28 mouse cellular contexts compared by ENCODE assay signal in genomic region chr1:67464203-67464602, GRCm38 (mm10).
DNase-seq lines count a peak whose midpoint lies in the region; ATAC-seq and TF ChIP-seq lines count a peak whose summit lies in the region.
"Had no signal": no experiment of that assay in that cellular context is flagged by ENCODE, and none has a peak within 500 bp of the region (broad histone marks: within the 10 kb centered on the region; RNA-seq: fewer than 3 reads in every experiment).

No protein-coding gene starts in this region.

- no peak for ATAC-seq in forebrain, embryonic 14.5 days
- no peak for ATAC-seq in midbrain, postnatal 0 days (ENCODE audit: low FRiP score)
- ATAC-seq in neural tube, embryonic 14.5 days (ENCODE audit: low read depth): 0 out of 2 replicates have a peak, but pooled peaks have one; percentile 24
- ATAC-seq: activated CD4-positive, CD25-positive, alpha-beta regulatory T cell, adult 4 months; CD4-positive, CD25-positive, alpha-beta regulatory T cell, adult 4 months; forebrain, embryonic 13.5 days; forebrain, embryonic 16.5 days; Patski had no signal

- H3K4me2 ChIP-seq in forebrain, embryonic 14.5 days (ENCODE audit: low read length): no peak overlapping the region
- H3K4me2 ChIP-seq in midbrain, postnatal 0 days (ENCODE audit: low read depth, low read length, poor library complexity, severe bottlenecking): no peak overlapping the region
- no peak overlapping the region for H3K4me2 ChIP-seq in neural tube, embryonic 14.5 days (ENCODE audit: low read depth, low read length)
- H3K4me2 ChIP-seq: embryonic facial prominence, embryonic 13.5 days; embryonic facial prominence, embryonic 15.5 days; forebrain, embryonic 13.5 days had no signal

- no peak overlapping the region for H3K4me3 ChIP-seq in forebrain, embryonic 14.5 days (ENCODE audit: low read depth, low read length)
- no peak overlapping the region for H3K4me3 ChIP-seq in forebrain, embryonic 10.5 days
- H3K4me3 ChIP-seq in midbrain, postnatal 0 days (ENCODE audit: low read depth, low read length): no peak overlapping the region
- no peak overlapping the region for H3K4me3 ChIP-seq in midbrain, embryonic 10.5 days
- no peak overlapping the region for H3K4me3 ChIP-seq in neural tube, embryonic 14.5 days (ENCODE audit: low read depth, low read length)
- H3K4me3 ChIP-seq: embryonic facial prominence, embryonic 13.5 days; embryonic facial prominence, embryonic 15.5 days; erythroblast, embryonic 14.5 days; forebrain, embryonic 13.5 days had no signal

- no peaks in the 10 kb centered on the region for H3K36me3 ChIP-seq in forebrain, embryonic 14.5 days (ENCODE audit: control insufficient read depth, insufficient read depth, low read length)
- no peaks in the 10 kb centered on the region for H3K36me3 ChIP-seq in forebrain, embryonic 10.5 days (replicated peaks)
- no peaks in the 10 kb centered on the region for H3K36me3 ChIP-seq in midbrain, postnatal 0 days (ENCODE audit: insufficient read depth, low read length)
- no peaks in the 10 kb centered on the region for H3K36me3 ChIP-seq in midbrain, embryonic 10.5 days
- H3K36me3 ChIP-seq in neural tube, embryonic 14.5 days (ENCODE audit: control insufficient read depth, insufficient read depth, low read length): no peaks in the 10 kb centered on the region
- H3K36me3 ChIP-seq: embryonic facial prominence, embryonic 13.5 days; embryonic facial prominence, embryonic 15.5 days; G1E had no signal

- H3K27me3 ChIP-seq in forebrain, embryonic 14.5 days (replicated peaks; ENCODE audit: control insufficient read depth, insufficient read depth, low read length): no peaks in the 10 kb centered on the region
- H3K27me3 ChIP-seq in forebrain, embryonic 10.5 days (ENCODE audit: poor library complexity, severe bottlenecking): no peaks in the 10 kb centered on the region
- no peaks in the 10 kb centered on the region for H3K27me3 ChIP-seq in midbrain, postnatal 0 days (ENCODE audit: insufficient read depth, low read length)
- no peaks in the 10 kb centered on the region for H3K27me3 ChIP-seq in midbrain, embryonic 10.5 days (ENCODE audit: low read depth, poor library complexity, severe bottlenecking)
- no peaks in the 10 kb centered on the region for H3K27me3 ChIP-seq in neural tube, embryonic 14.5 days (ENCODE audit: control insufficient read depth, insufficient read depth, low read length)
- H3K27me3 ChIP-seq: CH12.LX; embryonic facial prominence, embryonic 13.5 days; embryonic facial prominence, embryonic 15.5 days; forebrain, embryonic 13.5 days; Patski had no signal

- 23% methylated on average over 2 of the region's 2 CpGs for WGBS in forebrain, embryonic 14.5 days
- WGBS in forebrain, embryonic 10.5 days: 74% methylated on average over 2 of the region's 2 CpGs
- 31% methylated on average over 2 of the region's 2 CpGs for WGBS in midbrain, postnatal 0 days
- WGBS in midbrain, embryonic 10.5 days: 84% methylated on average over 2 of the region's 2 CpGs
- 17% methylated on average over 2 of the region's 2 CpGs for WGBS in neural tube, embryonic 14.5 days

- H3K4me1 ChIP-seq in forebrain, embryonic 14.5 days (ENCODE audit: control insufficient read depth, insufficient read depth, low read length): no peaks in the 10 kb centered on the region
- no peaks in the 10 kb centered on the region for H3K4me1 ChIP-seq in forebrain, embryonic 10.5 days
- H3K4me1 ChIP-seq in midbrain, postnatal 0 days (ENCODE audit: insufficient read depth, low read length): no peaks in the 10 kb centered on the region
- H3K4me1 ChIP-seq in midbrain, embryonic 10.5 days: no peaks in the 10 kb centered on the region
- H3K4me1 ChIP-seq in neural tube, embryonic 14.5 days (ENCODE audit: control insufficient read depth, insufficient read depth, low read length): no peaks in the 10 kb centered on the region
- H3K4me1 ChIP-seq: embryonic facial prominence, embryonic 15.5 days had no signal

- TF ChIP-seq CTCF in midbrain, postnatal 0 days (IDR thresholded peaks at IDR 0.05): no peak

- H3K9ac ChIP-seq in forebrain, embryonic 14.5 days (ENCODE audit: low read length): no peak overlapping the region
- H3K9ac ChIP-seq in midbrain, postnatal 0 days (replicated peaks; ENCODE audit: low read length, poor library complexity, severe bottlenecking): no peak overlapping the region
- H3K9ac ChIP-seq in neural tube, embryonic 14.5 days (replicated peaks; ENCODE audit: low read depth, low read length): no peak overlapping the region
- H3K9ac ChIP-seq: embryonic facial prominence, embryonic 13.5 days; embryonic facial prominence, embryonic 15.5 days; forebrain, embryonic 13.5 days had no signal

- peak; percentile 7 for DNase-seq in forebrain, embryonic 14.5 days (ENCODE audit: low spot score)
- no peak for DNase-seq in forebrain, embryonic 10.5 days (ENCODE audit: extremely low spot score, low spot score)
- peak; percentile 6 for DNase-seq in midbrain, postnatal 0 days (ENCODE audit: low spot score)
- DNase-seq in midbrain, embryonic 10.5 days (ENCODE audit: low spot score): no peak
- no peak for DNase-seq in neural tube, embryonic 10.5 days (ENCODE audit: extremely low spot score, low spot score)
- DNase-seq in retina, embryonic 14.5 days (ENCODE audit: low spot score): no peak
- DNase-seq: adrenal gland, adult 8-10 months; adrenal gland, postnatal 14 days; adrenal gland, postnatal 36 days; B cell, adult 2 months; cerebellum, adult 11 months; cerebellum, adult 18-20 months; cerebellum, adult 8-10 months; cerebellum, adult 9-11 months; cerebellum, postnatal 14 days; cerebellum, postnatal 36 days; embryo, embryonic 11 days had no signal

- no peak overlapping the region for H3K27ac ChIP-seq in forebrain, embryonic 14.5 days (ENCODE audit: low read depth, low read length)
- H3K27ac ChIP-seq in forebrain, embryonic 10.5 days: no peak overlapping the region
- H3K27ac ChIP-seq in midbrain, postnatal 0 days (ENCODE audit: low read depth, low read length): no peak overlapping the region
- no peak overlapping the region for H3K27ac ChIP-seq in midbrain, embryonic 10.5 days (replicated peaks)
- no peak overlapping the region for H3K27ac ChIP-seq in neural tube, embryonic 14.5 days (ENCODE audit: low read depth, low read length)
- H3K27ac ChIP-seq: embryonic facial prominence, embryonic 13.5 days; embryonic facial prominence, embryonic 15.5 days; forebrain, embryonic 13.5 days had no signal

- no peaks in the 10 kb centered on the region for H3K9me3 ChIP-seq in forebrain, embryonic 14.5 days (replicated peaks; ENCODE audit: control insufficient read depth, low read length)
- no peaks in the 10 kb centered on the region for H3K9me3 ChIP-seq in forebrain, embryonic 10.5 days
- no peaks in the 10 kb centered on the region for H3K9me3 ChIP-seq in midbrain, postnatal 0 days (ENCODE audit: low read length)
- no peaks in the 10 kb centered on the region for H3K9me3 ChIP-seq in midbrain, embryonic 10.5 days (replicated peaks)
- H3K9me3 ChIP-seq in neural tube, embryonic 14.5 days (ENCODE audit: control insufficient read depth, low read length): no peaks in the 10 kb centered on the region
- H3K9me3 ChIP-seq: embryonic facial prominence, embryonic 13.5 days; embryonic facial prominence, embryonic 15.5 days; forebrain, embryonic 13.5 days had no signal

Comparison
In these comparisons a context has a peak if more than half of its experiments do, and no peak if none do; other contexts are left out.
1. DNase-seq: peak in forebrain, embryonic 14.5 days (single experiment) and midbrain, postnatal 0 days (single experiment); none in forebrain, embryonic 10.5 days (single experiment), midbrain, embryonic 10.5 days (single experiment), neural tube, embryonic 10.5 days (single experiment) and retina, embryonic 14.5 days (single experiment).